Mouse (Mus musculus) fibroblast of lung, adult 2 months (primary cell): Measurements from ENCODE around the gene Itpkb.

Experiments
- DNase-seq: peaks from one replicate; pipeline ENCODE4 v3.0.0-alpha.2; 2011; ENCODE audit warnings: low read depth

Itpkb gene

GRCm38 (mm10) chr1:180397734-180398133 lies 67.4 kb downstream of the Itpkb start:
- DNase-seq = no peak

DNA sequence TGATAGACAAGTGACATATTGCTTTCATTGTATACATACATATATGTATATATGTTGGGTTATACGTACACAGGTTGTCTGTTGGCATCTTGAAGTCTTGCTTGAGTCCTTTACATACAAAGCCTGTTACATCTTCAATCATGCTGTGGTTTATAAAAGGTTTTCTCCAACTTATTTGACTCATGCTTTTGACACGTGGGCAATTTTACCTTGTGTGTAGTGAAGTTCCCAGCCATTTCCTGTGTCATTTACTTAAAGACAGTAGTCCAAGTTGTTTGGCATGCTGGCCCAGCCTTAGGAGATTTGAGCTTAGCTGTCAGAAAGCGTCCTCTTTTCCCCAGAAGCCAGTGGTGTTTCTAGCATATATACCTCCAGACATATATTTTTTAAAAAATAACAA lies 68.2 kb downstream of the Itpkb start:
- DNase-seq = no peak

DNA sequence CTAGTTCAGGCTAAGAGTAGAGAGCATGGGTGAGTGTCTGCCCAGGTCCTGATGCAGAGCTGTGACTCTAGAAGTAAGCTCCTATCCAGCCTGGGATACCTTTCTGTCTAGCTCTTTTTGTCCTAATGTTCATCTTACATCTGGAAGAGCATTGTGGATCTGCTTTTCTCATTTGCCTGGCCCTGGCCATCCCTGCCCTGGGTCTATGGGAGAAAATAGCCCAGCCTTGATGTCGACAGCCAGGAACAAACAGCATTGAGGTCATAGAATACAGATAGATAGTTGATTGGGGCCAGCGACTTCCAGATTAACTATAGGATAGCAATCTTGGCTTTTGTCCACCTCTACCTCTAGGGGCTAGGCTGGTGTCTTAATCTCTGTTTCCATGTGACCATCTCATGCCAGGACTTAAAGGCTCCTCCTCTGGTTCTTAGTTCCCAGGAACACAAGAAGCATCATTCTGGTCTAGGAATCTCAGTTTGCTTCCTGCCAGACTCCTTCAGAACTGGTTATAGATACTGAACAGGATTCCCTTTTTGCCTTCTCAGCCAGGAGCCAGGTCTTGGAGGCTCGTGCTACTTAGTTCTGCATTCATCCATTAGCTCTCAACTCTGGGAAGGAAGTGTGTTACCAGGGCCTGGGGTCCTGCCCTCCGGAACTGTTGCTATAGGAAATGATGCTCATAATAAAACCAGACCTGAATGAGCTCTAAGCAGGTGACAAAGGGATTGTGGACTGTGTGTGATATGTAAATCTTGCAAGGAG lies 70.6 kb downstream of the Itpkb start:
- DNase-seq = no peak

- no peak for DNase-seq
Measured at GRCm38 (mm10) chr1:180401725-180402124, 71.4 kb downstream of the Itpkb start.

DNA sequence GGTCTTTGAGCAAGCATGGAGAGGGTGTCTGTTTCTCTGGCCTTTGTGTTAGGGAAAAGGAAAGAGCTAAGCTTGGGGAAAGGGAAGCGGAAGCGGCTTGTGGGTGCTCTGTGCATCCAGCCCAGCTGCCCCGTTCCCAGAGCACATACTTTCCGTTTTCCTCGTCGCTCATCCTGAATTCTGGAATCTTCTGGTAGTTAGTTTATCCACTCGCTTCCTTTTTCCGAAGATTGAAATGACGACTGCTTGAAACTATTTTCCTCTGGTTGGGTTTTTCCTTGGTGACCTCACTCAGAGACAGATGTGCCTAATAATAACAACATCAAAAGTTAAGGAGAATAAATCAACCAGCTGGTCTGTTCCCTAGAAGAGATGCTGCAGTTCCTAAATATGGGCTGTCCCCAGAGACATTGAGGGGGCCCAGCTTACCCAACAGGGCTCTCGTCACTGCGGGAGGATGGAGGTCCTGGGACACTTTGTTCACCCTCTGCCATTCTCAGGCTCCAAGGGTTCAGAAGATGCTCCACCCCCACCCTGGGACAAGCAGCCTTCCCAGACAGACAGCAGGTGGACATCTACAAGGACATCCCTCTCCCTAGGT lies 72.3 kb downstream of the Itpkb start:
- DNase-seq = no peak

DNA sequence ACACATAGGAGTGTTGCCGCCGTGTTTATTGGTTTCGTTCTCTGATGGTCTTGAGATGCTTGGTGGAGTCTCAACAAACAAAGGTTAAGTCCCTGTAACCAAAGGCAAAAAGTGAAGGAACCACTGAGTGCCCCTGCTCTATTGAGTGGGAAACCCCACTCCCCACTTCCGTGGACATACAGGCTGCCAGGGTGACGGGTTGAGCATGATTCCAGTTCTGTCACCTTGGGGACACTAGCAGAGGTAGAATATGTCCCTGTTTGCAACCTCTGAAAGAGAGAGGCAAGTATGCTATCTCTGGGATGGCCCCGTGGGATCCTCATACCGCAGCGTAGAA lies 73.0 kb downstream of the Itpkb start:
- DNase-seq = no peak

- DNase-seq = peak; percentile 81
Measured at GRCm38 (mm10) chr1:180403694-180404606, 73.7 kb downstream of the Itpkb start.

GRCm38 (mm10) chr1:180404706-180405105 lies 74.4 kb downstream of the Itpkb start:
- no peak for DNase-seq

DNA sequence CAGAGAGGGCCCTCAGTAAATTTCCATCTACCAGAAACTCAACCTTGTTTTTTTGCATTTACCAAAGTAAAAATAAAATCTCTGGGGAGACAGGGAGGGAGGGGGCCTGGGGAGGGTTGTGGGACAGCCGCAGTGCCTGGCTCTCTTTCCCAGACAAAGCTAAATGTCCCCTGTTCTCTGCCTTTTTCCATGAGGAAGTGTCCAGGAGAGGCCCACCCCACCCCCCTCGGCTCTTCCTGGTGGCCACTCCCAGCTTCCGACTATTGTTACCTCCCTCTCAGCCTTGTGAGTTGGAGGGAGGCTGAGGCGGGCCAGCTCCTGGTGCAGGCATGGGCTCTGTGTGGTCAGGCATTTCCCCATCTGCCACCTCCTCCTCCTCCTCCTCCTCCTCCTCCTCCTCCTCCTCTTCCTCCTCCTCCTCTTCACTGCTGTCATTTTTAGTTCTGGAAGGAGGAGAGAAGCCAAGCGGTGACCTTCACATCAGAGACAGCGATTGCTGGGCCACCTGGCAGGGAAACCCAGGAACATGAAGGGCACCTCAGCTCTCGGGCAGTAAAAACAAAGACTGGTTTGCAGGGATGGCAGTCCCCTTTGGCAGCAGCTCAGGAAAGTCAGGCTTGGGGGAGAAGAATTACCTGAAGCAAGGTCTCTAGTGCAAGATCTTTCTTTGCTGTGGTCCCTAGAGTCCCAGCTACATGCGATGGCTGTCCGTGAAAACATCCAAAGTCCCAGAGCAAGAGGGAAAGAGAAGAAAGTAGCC lies 75.5 kb downstream of the Itpkb start:
- DNase-seq = no peak

DNA sequence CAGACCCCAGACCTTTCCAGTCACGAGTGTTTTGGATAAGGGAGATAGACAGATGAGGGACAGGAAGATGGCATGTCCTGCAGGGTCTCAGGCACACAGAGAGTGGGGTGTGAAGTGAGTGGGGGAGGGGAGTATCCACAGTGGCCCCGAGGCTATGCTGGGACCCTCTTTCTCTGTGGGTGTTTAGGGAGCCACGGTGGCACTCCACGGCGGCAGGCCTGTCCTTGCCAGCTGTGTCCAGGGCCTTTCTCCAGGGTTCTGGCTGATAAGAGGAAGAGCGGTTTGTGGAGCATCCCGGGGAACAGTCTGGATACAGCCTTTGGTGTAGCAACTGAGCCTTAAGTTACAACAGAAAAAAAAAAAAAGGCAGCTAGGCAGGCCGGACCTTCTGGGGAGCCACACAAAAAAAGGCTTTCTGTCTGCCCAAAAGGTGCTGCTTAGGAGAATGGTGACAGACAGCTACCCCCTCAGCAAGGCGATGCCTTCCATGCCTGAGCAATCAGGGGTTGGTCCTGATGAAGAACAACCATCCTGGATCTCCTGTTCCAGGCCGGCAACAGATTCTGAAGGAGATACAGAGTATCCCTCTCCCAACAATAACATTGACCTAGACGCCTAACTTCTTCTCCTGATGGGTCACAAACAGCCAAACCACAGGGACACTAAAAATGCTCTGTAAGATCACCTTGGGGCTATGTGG lies 76.2 kb downstream of the Itpkb start:
- DNase-seq = no peak

DNA sequence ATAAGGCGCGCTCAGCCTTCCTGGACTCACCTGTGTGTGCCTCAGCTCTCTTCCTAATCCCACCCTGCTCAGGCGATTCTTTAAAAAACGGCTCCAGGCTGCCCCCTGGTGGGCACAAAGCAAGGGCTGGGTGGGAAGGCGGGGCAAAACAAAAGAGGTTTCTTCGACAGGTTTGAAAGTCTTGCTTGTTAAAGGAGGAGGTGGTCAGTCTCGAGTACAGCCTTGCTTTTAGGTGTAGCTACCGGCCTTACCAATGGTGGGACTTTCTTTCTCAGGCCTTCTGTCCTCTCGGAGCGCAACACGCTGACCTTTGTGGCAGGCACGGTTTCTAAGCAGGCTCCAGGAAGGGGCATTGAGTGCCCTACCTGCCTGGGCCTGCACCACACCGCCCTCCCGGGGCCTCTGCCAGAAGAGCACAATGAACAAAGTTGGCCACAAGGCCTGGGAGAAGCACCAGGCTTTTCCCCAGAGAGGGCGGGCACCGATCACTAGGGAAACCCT lies 76.9 kb downstream of the Itpkb start:
- no peak for DNase-seq

DNA sequence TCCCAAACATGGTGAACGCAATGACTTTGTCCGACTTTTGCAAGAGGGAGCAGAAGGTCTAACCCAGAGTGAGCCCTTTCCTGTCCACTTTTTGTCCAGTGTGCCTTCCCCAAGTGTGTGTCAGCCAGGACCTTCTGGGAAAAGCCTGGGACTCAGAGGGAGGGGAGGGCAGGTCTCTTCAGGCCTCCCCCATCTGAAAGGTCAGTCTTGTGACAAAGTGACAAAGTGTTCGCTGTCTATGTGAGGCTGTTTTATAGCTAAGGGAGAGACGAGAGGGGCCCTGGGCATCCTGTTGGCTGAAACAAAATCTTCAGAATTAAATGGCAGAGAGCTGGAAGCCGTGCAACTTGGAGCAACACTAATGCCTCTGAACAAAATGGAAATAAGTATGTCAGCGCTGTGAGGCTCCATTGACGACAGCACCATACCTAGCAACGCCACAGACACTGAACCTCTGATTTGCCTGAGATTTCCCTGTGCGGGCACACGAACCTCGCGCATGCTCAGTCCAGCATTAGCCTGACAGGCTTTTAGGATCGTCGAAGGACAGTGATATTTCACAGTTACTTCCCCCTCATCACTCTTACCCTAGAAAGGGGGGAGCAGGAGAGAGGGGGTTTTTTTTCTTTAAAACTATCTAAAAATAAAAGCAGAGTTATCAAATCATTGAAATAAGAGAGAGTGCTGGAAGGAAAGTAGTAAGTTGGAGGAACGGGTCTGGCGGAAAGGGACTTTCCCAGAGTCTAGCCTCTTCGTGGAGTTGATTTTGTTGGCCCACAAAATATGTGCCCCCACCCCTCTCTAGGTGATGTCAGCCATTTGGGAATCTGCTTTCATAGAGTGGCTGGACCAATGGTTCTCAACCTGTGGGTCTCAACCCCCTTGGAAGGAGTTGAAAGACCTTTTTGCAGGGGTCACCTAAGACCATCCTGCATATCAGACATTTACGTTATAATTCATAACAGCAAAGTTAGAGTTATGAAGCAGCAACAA lies 77.7 kb downstream of the Itpkb start:
- DNase-seq = no peak

GRCm38 (mm10) chr1:180408832-180409231 lies 78.5 kb downstream of the Itpkb start:
- DNase-seq = no peak

DNA sequence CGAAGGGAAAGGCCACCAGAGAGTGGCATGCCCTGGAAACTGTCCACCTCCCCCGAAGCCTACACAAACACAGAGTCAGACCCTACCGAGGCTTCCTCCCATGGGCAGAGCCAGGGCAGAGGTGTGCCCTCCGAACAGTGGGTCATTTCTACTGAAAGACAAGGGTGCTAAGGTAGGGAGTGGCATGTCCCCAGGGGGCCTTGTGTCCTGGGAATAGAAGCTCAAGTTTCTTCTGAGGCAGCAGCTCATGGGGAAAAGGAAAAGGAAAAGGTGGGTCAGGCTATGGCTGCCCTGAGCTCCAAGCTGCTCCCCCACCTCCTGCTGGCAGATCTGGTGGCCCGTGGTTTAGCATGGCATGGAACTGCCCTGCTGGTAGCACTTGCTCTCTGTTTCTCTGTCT lies 79.5 kb downstream of the Itpkb start:
- DNase-seq = no peak

GRCm38 (mm10) chr1:180410306-180410705 lies 80.0 kb downstream of the Itpkb start:
- DNase-seq = no peak

GRCm38 (mm10) chr1:180415064-180415463 lies 84.8 kb downstream of the Itpkb start:
- no peak for DNase-seq

DNA sequence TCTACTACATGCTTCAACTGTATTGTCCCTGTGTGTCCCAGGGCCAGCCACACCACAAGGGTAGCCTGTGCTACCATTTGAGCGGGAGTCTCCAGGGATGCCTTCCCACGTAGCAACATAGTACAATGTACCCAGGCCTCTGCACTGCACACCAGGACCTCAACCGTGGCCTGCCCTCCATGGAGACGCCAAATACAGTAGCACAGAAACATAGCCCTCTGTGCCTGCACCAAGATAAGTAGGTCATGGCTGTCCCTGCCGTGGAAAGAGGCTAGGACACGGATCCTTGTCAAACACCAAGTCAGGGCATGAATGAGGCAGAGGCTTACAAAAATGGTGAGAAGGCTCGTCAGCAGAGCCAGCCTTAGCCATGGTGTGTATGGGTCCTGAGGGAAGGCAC lies 85.6 kb downstream of the Itpkb start:
- DNase-seq = no peak

DNA sequence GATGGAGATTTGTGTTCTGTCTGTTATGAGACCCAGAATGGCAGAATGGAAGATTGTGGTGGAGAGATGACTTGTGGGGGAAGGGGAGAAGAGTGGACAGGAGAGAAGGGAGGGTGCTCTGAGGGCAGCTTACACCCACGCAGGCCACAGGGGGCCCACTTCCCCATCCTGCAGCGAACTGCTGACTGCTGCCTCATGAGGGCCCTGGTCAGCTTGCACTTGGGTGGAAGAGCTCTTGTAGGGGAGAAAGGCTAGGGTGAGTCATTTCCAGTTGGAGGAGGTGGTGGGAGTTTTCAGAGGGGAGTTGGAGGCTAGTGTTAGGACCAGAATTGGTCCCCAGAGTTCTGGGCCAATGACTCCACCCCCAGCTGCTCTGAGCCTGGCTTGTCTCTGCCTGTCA lies 86.8 kb downstream of the Itpkb start:
- no peak for DNase-seq

- DNase-seq = no peak
Measured at GRCm38 (mm10) chr1:180419059-180419458, 88.8 kb downstream of the Itpkb start.

- DNase-seq = no peak
Measured at GRCm38 (mm10) chr1:180420496-180421164, 90.3 kb downstream of the Itpkb start.
